20 mouse cellular contexts compared by ENCODE assay signal in genomic region chr13:54532134-54532533, GRCm38 (mm10). TPM values are rescaled to one million over a fixed set of nuclear protein-coding genes. Genes with fewer than 3 reads are reported as not detected.
DNase-seq lines count a peak whose midpoint lies in the region; TF ChIP-seq lines count a peak whose summit lies in the region.
"Had no signal": no experiment of that assay in that cellular context is flagged by ENCODE, and none has a peak within 500 bp of the region (broad histone marks: within the 10 kb centered on the region; RNA-seq: fewer than 3 reads in every experiment).

No protein-coding gene starts in this region.

- 0 out of 2 replicates have a peak, but pooled peaks cover 2% of the 10 kb centered on the region for H3K36me3 ChIP-seq in splenic B cell, adult 2 months (ENCODE audit: control insufficient read depth, insufficient read depth, low read length, poor library complexity, severe bottlenecking)

- H3K27me3 ChIP-seq in splenic B cell, adult 2 months (ENCODE audit: control insufficient read depth, insufficient read depth, low read length, poor library complexity, severe bottlenecking) = no peaks in the 10 kb centered on the region
- no peaks in the 10 kb centered on the region for H3K27me3 ChIP-seq in cerebellum, adult 2 months (ENCODE audit: control insufficient read depth, insufficient read depth, low read length)
- H3K27me3 ChIP-seq: embryonic facial prominence, embryonic 13.5 days; embryonic facial prominence, embryonic 15.5 days; forebrain, embryonic 12.5 days; Patski had no signal

- no peaks in the 10 kb centered on the region for H3K4me1 ChIP-seq in lung, adult 2 months (ENCODE audit: control insufficient read depth, insufficient read depth, low read length)
- no peaks in the 10 kb centered on the region for H3K4me1 ChIP-seq in cerebellum, adult 2 months (ENCODE audit: control insufficient read depth, insufficient read depth, low read length)
- H3K4me1 ChIP-seq: embryonic facial prominence, embryonic 13.5 days; embryonic facial prominence, embryonic 15.5 days; forebrain, embryonic 10.5 days; forebrain, embryonic 12.5 days had no signal

- no peak overlapping the region for H3K4me3 ChIP-seq in lung, adult 2 months (replicated peaks; ENCODE audit: extremely low read depth, low read depth, low read length)
- no peak overlapping the region for H3K4me3 ChIP-seq in cerebellum, adult 2 months (replicated peaks; ENCODE audit: insufficient read depth, low read depth, low read length)
- H3K4me3 ChIP-seq: embryonic facial prominence, embryonic 13.5 days; embryonic facial prominence, embryonic 15.5 days; erythroblast, embryonic 14.5 days; forebrain, embryonic 10.5 days; forebrain, embryonic 12.5 days had no signal

- TF ChIP-seq CTCF in lung, adult 2 months (IDR thresholded peaks at IDR 0.05; ENCODE audit: insufficient read depth, low read length) = no peak
- TF ChIP-seq CTCF in cerebellum, adult 2 months (IDR thresholded peaks at IDR 0.05; ENCODE audit: borderline replicate concordance, insufficient read depth, low read depth, low read length) = no peak

- no peak for TF ChIP-seq POLR2A in lung, adult 2 months (IDR thresholded peaks at IDR 0.05; ENCODE audit: borderline replicate concordance, extremely low read depth, low read depth, low read length)
- no peak for TF ChIP-seq POLR2A in cerebellum, adult 2 months (IDR thresholded peaks at IDR 0.05; ENCODE audit: borderline replicate concordance, insufficient read depth, low read length)

- DNase-seq in A20 (ENCODE audit: low read depth, low spot score) (peak; percentile 44), MEL-GATA-1-ER (ENCODE audit: extremely low read depth, low read depth) (peak; percentile 60)
- DNase-seq in splenic B cell, adult 2 months (ENCODE audit: low read depth, low spot score) = peak; percentile 11
- no peak for DNase-seq in gastrocnemius, postnatal 25 days
- no peak for DNase-seq in lung, adult 2 months
- no peak for DNase-seq in cerebellum, adult 2 months
- DNase-seq: adrenal gland, adult 8-10 months; adrenal gland, postnatal 14 days; adrenal gland, postnatal 36 days; cerebellum, adult 18-20 months; cerebellum, adult 9-10 months; cerebellum, postnatal 10 days; cerebellum, postnatal 36 days; embryo, embryonic 11 days had no signal

- no peak overlapping the region for H3K27ac ChIP-seq in cerebellum, adult 2 months (ENCODE audit: insufficient read depth, low read length)
- H3K27ac ChIP-seq: embryonic facial prominence, embryonic 13.5 days; embryonic facial prominence, embryonic 15.5 days; forebrain, embryonic 10.5 days; forebrain, embryonic 12.5 days had no signal

RNA-seq across cellular contexts. Expression of gene Simc1, which starts 28.6 kb away (rescaled TPM):
- 1 to 10 TPM; 1.7 TPM for total RNA-seq in gastrocnemius, postnatal 25 days (2021)
- polyA plus RNA-seq in lung, adult 2 months (2012; rRNA removed) = 4.8 and 5.7 TPM in 2 replicates
- 20.2 and 21.5 TPM in 2 replicates for polyA plus RNA-seq in cerebellum, adult 2 months (2012; rRNA removed)

RNA-seq across cellular contexts. Expression of gene 4833439L19Rik, which starts 33.1 kb away (rescaled TPM):
- total RNA-seq in gastrocnemius, postnatal 25 days (2021) = 100 to 1,000 TPM; 145 to 160 TPM
- polyA plus RNA-seq in lung, adult 2 months (2012; rRNA removed) = 106 TPM in 2 replicates
- 199 and 212 TPM in 2 replicates for polyA plus RNA-seq in cerebellum, adult 2 months (2012; rRNA removed)

RNA-seq across cellular contexts. Expression of gene Arl10, which starts 42.7 kb away (rescaled TPM):
- 1 to 10 TPM; 2.3 to 3.2 TPM for total RNA-seq in gastrocnemius, postnatal 25 days (2021)
- polyA plus RNA-seq in lung, adult 2 months (2012; rRNA removed) = 30.8 and 41.5 TPM in 2 replicates
- polyA plus RNA-seq in cerebellum, adult 2 months (2012; rRNA removed) = 29.4 and 32.0 TPM in 2 replicates
- polyA plus RNA-seq: erythroblast, embryonic 14.5 days had no signal

RNA-seq across cellular contexts. Expression of gene Nop16, which starts 57.8 kb away (rescaled TPM):
- total RNA-seq in gastrocnemius, postnatal 25 days (2021) = 10 to 100 TPM; 16.5 to 17.4 TPM
- 4.8 and 9.1 TPM in 2 replicates for polyA plus RNA-seq in lung, adult 2 months (2012; rRNA removed)
- 24.4 and 26.4 TPM in 2 replicates for polyA plus RNA-seq in cerebellum, adult 2 months (2012; rRNA removed)

RNA-seq across cellular contexts. Expression of gene Higd2a, which starts 57.9 kb away (rescaled TPM):
- 100 to 1,000 TPM; 144 to 150 TPM for total RNA-seq in gastrocnemius, postnatal 25 days (2021)
- 110 and 112 TPM in 2 replicates for polyA plus RNA-seq in lung, adult 2 months (2012; rRNA removed)
- polyA plus RNA-seq in cerebellum, adult 2 months (2012; rRNA removed) = 290 and 306 TPM in 2 replicates

Comparison
In these comparisons a context has a peak if more than half of its experiments do, and no peak if none do; other contexts are left out.
1. DNase-seq: peak in A20 (single experiment), MEL-GATA-1-ER (single experiment) and splenic B cell, adult 2 months (single experiment); none in gastrocnemius, postnatal 25 days (single experiment), lung, adult 2 months (single experiment) and cerebellum, adult 2 months (0 of 2).